Mouse (Mus musculus): Measurements from ENCODE around the gene Gm20479. TPM values are rescaled to one million over a fixed set of nuclear protein-coding genes. Genes with fewer than 3 reads are reported as not detected.

The Gm20479 gene
- polyA plus RNA-seq, 2 experiments, result 0.09 TPM; not detected in 1

GRCm38 (mm10) chr7:27381009-27381408 lies 23.8 kb upstream of the Gm20479 start:
- H3K4me3 ChIP-seq (ENCODE audit: insufficient read depth in 1 of 2, low read depth in 2 of 2, low read length in 2 of 2), result no peak overlapping the region
- H3K4me1 ChIP-seq (replicated peaks; ENCODE audit: control insufficient read depth in 2 of 2, insufficient read depth in 2 of 2, low read length in 1 of 2), result peaks cover 5 to 11% of the 10 kb centered on the region in 2 experiments
- no peak overlapping the region for H3K27ac ChIP-seq
- no peak overlapping the region for H3K4me2 ChIP-seq (ENCODE audit: low read depth)
- no peak for DNase-seq (ENCODE audit: low read depth in 3 of 3, low spot score in 3 of 3)
- WGBS (ENCODE audit: insufficient replicate concordance), result 15% methylated on average over 1 of the region's 1 CpGs
- H3K36me3 ChIP-seq (replicated peaks; ENCODE audit: control insufficient read depth, insufficient read depth, low read depth), result no peaks in the 10 kb centered on the region
- no peak for TF ChIP-seq EP300 (IDR thresholded peaks at IDR 0.05; ENCODE audit: low read depth)
- no peak for TF ChIP-seq CTCF (IDR thresholded peaks at IDR 0.05; ENCODE audit: low read depth)
- no peak for ATAC-seq (ENCODE audit: insufficient read depth)
- H3K9me3 ChIP-seq (ENCODE audit: control insufficient read depth, low read length), result no peaks in the 10 kb centered on the region
- H3K27me3 ChIP-seq (ENCODE audit: control insufficient read depth, insufficient read depth, low read length), result peaks cover 1% of the 10 kb centered on the region
- no peak overlapping the region for H3K9ac ChIP-seq (replicated peaks)

DNA sequence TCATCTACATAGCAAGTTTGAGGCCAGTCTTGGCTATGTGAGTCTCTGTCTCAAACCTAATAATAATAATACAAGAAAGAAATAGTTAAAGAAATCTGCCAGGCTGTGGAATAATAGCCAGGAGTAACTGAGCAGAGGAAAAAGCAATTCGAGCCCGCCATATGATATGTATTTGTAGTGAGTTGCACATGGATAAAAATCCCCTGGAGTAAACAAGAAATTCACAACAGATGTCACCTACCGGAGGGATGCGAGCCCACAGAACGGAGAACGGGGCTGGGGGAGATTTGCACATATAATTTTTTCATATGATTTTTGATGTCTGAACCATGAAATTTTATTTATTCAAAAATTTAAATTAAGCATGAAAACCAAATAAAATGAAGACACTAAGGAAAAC lies 22.6 kb upstream of the Gm20479 start:
- no peak for DNase-seq (ENCODE audit: low read depth in 3 of 3, low spot score in 3 of 3)
- TF ChIP-seq EP300 (IDR thresholded peaks at IDR 0.05; ENCODE audit: low read depth) (no peak), CTCF (IDR thresholded peaks at IDR 0.05; ENCODE audit: low read depth) (no peak)
- H3K27ac ChIP-seq, result no peak overlapping the region
- H3K4me3 ChIP-seq (ENCODE audit: insufficient read depth in 1 of 2, low read depth in 2 of 2, low read length in 2 of 2), result no peak overlapping the region
- H3K4me1 ChIP-seq (replicated peaks; ENCODE audit: control insufficient read depth in 2 of 2, insufficient read depth in 2 of 2, low read length in 1 of 2), result peaks cover 5 to 11% of the 10 kb centered on the region in 2 experiments
- no peak overlapping the region for H3K9ac ChIP-seq (replicated peaks)
- 75% methylated on average over 6 of the region's 6 CpGs for WGBS (ENCODE audit: insufficient replicate concordance)
- H3K36me3 ChIP-seq (replicated peaks; ENCODE audit: control insufficient read depth, insufficient read depth, low read depth), result no peaks in the 10 kb centered on the region
- H3K9me3 ChIP-seq (ENCODE audit: control insufficient read depth, low read length), result no peaks in the 10 kb centered on the region
- no peak for ATAC-seq (ENCODE audit: insufficient read depth)
- peaks cover 11% of the 10 kb centered on the region for H3K27me3 ChIP-seq (ENCODE audit: control insufficient read depth, insufficient read depth, low read length)
- no peak overlapping the region for H3K4me2 ChIP-seq (ENCODE audit: low read depth)

DNA sequence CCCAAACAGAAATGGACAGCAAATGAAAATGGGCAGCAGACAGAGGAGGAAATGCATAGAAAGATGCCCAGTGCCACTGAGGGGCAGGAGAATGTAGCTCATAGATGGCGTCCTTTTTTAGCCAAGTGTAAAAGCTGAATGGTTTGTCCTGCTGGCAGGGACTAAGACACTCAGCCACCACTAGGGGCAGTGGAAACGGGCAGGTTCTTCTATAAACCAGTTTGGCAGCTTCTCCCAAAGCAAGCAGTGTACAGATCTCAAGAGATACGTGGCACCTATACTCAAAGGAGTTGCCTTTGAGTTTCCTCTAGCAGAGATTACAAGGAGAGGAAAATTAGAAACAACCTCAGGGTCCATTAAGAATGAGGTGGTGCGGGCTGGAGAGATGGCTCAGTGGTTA lies 21.2 kb upstream of the Gm20479 start:
- H3K27me3 ChIP-seq (ENCODE audit: control insufficient read depth, insufficient read depth, low read length), result peaks cover 23% of the 10 kb centered on the region
- no peak overlapping the region for H3K4me2 ChIP-seq (ENCODE audit: low read depth)
- no peak overlapping the region for H3K27ac ChIP-seq
- H3K9me3 ChIP-seq (ENCODE audit: control insufficient read depth, low read length), result no peaks in the 10 kb centered on the region
- TF ChIP-seq EP300 (IDR thresholded peaks at IDR 0.05; ENCODE audit: low read depth) (no peak), CTCF (IDR thresholded peaks at IDR 0.05; ENCODE audit: low read depth) (peak; percentile 62)
- no peak for ATAC-seq (ENCODE audit: insufficient read depth)
- H3K9ac ChIP-seq (replicated peaks), result no peak overlapping the region
- no peaks in the 10 kb centered on the region for H3K36me3 ChIP-seq (replicated peaks; ENCODE audit: control insufficient read depth, insufficient read depth, low read depth)
- peaks cover 2 to 4% of the 10 kb centered on the region in 2 experiments for H3K4me1 ChIP-seq (replicated peaks; ENCODE audit: control insufficient read depth in 2 of 2, insufficient read depth in 2 of 2, low read length in 1 of 2)
- H3K4me3 ChIP-seq (ENCODE audit: insufficient read depth in 1 of 2, low read depth in 2 of 2, low read length in 2 of 2), result no peak overlapping the region
- 15% methylated on average over 4 of the region's 4 CpGs for WGBS (ENCODE audit: insufficient replicate concordance)
- no peak for DNase-seq (ENCODE audit: low read depth in 3 of 3, low spot score in 3 of 3)

- WGBS (ENCODE audit: insufficient replicate concordance), result 2% methylated on average over 22 of the region's 22 CpGs
- peaks cover 55% of the 10 kb centered on the region for H3K27me3 ChIP-seq (ENCODE audit: control insufficient read depth, insufficient read depth, low read length)
Observed at GRCm38 (mm10) chr7:27375274-27375673, 18.1 kb upstream of the Gm20479 start.

DNA sequence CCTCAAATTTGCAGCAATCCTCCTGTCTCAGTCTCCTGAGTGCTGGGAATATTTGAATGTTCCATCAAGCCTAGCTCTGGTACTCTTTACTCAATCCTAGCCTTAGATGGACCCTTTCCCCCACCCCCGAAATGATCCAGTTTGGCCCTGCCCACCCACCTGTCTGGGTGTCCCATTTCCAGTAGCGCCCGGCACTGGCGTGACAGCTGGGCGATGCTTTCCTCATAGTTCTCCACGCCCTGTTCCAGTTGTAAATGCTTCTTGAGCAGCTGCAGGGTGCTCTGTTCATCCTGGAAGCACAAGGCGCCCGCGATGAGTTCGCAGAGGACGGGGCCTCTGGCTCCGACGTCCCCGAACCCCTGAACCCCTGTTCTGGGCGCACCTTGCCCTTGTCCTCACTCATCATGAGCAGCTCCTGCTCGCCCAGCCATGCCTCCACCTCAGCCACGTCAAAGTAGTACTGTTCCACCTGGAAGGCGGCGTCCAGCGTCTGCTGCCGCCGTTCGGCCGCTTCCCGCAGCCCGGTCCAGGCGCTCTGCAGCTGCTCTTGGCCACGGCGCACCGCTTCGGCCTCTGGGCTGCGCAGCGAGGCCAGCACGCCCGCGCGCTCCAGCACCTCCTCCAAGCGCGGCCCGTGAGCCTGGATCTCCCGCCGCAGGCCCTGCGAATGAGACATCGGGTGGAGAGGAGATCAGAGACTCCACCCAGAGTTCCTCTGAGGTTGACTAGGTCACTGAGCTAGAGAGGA lies 14.7 kb upstream of the Gm20479 start:
- H3K9ac ChIP-seq (replicated peaks), result no peak overlapping the region
- WGBS (ENCODE audit: insufficient replicate concordance), result 5% methylated on average over 44 of the region's 44 CpGs
- H3K4me1 ChIP-seq (replicated peaks; ENCODE audit: control insufficient read depth in 2 of 2, insufficient read depth in 2 of 2, low read length in 1 of 2), result no peaks in the 10 kb centered on the region
- no peak for TF ChIP-seq EP300 (IDR thresholded peaks at IDR 0.05; ENCODE audit: low read depth)
- TF ChIP-seq CTCF (IDR thresholded peaks at IDR 0.05; ENCODE audit: low read depth), result no peak
- H3K4me2 ChIP-seq (ENCODE audit: low read depth), result no peak overlapping the region
- no peak overlapping the region for H3K27ac ChIP-seq
- H3K27me3 ChIP-seq (ENCODE audit: control insufficient read depth, insufficient read depth, low read length), result peaks cover 86% of the 10 kb centered on the region
- H3K4me3 ChIP-seq (ENCODE audit: insufficient read depth in 1 of 2, low read depth in 2 of 2, low read length in 2 of 2), result no peak overlapping the region
- H3K9me3 ChIP-seq (ENCODE audit: control insufficient read depth, low read length), result no peaks in the 10 kb centered on the region
- ATAC-seq (ENCODE audit: insufficient read depth) (no peak), DNase-seq (ENCODE audit: low read depth in 3 of 3, low spot score in 3 of 3) (no peak)
- H3K36me3 ChIP-seq (replicated peaks; ENCODE audit: control insufficient read depth, insufficient read depth, low read depth), result no peaks in the 10 kb centered on the region

More at GRCm38 (mm10) chr7:27375274-27375673, 18.1 kb upstream of the Gm20479 start:
- Histone ChIP-seq H3K36me3 (replicated peaks; ENCODE audit: control insufficient read depth, insufficient read depth, low read depth) (no peaks in the 10 kb centered on the region), H3K27ac (no peak overlapping the region), H3K4me1 (replicated peaks; ENCODE audit: control insufficient read depth in 2 of 2, insufficient read depth in 2 of 2, low read length in 1 of 2) (no peaks in the 10 kb centered on the region), H3K9ac (replicated peaks) (no peak overlapping the region), H3K4me3 (ENCODE audit: insufficient read depth in 1 of 2, low read depth in 2 of 2, low read length in 2 of 2) (no peak overlapping the region), H3K4me2 (ENCODE audit: low read depth) (no peak overlapping the region), H3K9me3 (ENCODE audit: control insufficient read depth, low read length) (no peaks in the 10 kb centered on the region)
- DNase-seq (ENCODE audit: low read depth in 3 of 3, low spot score in 3 of 3) (no peak), ATAC-seq (ENCODE audit: insufficient read depth) (no peak)
- TF ChIP-seq CTCF (IDR thresholded peaks at IDR 0.05; ENCODE audit: low read depth), result no peak
- no peak for TF ChIP-seq EP300 (IDR thresholded peaks at IDR 0.05; ENCODE audit: low read depth)
